9 mouse cellular contexts compared by ENCODE assay signal in the genomic region with DNA sequence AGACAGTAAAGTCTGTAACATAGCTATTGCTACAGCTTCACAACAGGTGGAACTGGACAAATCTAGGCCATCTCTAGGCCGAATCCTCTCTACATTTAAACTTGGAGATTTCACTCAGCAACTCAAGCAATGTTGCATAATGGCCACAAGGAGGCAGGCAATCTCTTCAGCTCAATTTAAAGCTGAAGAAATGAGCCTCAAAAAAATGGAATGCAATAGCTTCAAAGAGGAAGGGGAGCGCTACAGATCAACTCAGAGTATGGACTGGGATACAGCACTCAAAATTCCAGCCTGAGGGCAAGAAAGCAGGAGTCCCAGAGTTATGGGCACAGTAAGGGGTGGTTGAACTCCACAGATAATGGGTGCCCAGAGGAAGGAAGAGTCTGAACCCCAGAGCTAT. TPM values are rescaled to one million over a fixed set of nuclear protein-coding genes. Genes with fewer than 3 reads are reported as not detected.
A peak's percentile ranks its signal among the peaks of the same experiment; 100 is the strongest.
DNase-seq lines count a peak whose midpoint lies in the region; ATAC-seq lines count a peak whose summit lies in the region.
"Had no signal": no experiment of that assay in that cellular context is flagged by ENCODE, and none has a peak within 500 bp of the region (broad histone marks: within the 10 kb centered on the region; RNA-seq: fewer than 3 reads in every experiment).

No protein-coding gene starts in this region.

- peak; percentile 52 for DNase-seq in hindbrain, embryonic 11.5 days (ENCODE audit: low spot score)
- peak; percentile 37 for DNase-seq in CD4-positive helper T cell, adult 2 months (ENCODE audit: low read depth, low spot score)
- peak; percentile 50 for DNase-seq in adipocyte (ENCODE audit: low spot score)
- DNase-seq in lung, postnatal 25 days (ENCODE audit: low spot score): peak; percentile 41
- DNase-seq in layer of hippocampus, postnatal 25 days (ENCODE audit: extremely low spot score in 1 of 2, low spot score in 1 of 2): no peak
- DNase-seq in testis, postnatal 10 days (ENCODE audit: low spot score): no peak
- DNase-seq in heart, adult 9 months (ENCODE audit: low spot score in 2 of 2): no peak

- H3K4me2 ChIP-seq in hindbrain, embryonic 11.5 days (replicated peaks; ENCODE audit: low read depth, low read length): no peak overlapping the region
- H3K4me2 ChIP-seq in hindbrain, embryonic 13.5 days: no peak overlapping the region
- H3K4me2 ChIP-seq: heart, embryonic 15.5 days had no signal

- no peak for ATAC-seq in hindbrain, embryonic 11.5 days (ENCODE audit: low FRiP score)
- no peak for ATAC-seq in hindbrain, embryonic 13.5 days (ENCODE audit: low FRiP score)

- H3K27me3 ChIP-seq in hindbrain, embryonic 11.5 days (ENCODE audit: control insufficient read depth, insufficient read depth, low read length): no peaks in the 10 kb centered on the region
- H3K27me3 ChIP-seq in hindbrain, embryonic 13.5 days: no peaks in the 10 kb centered on the region
- H3K27me3 ChIP-seq: heart, embryonic 15.5 days had no signal

- no peaks in the 10 kb centered on the region for H3K36me3 ChIP-seq in hindbrain, embryonic 11.5 days (ENCODE audit: control insufficient read depth, insufficient read depth, low read length)
- H3K36me3 ChIP-seq in hindbrain, embryonic 13.5 days: no peaks in the 10 kb centered on the region
- H3K36me3 ChIP-seq: heart, embryonic 15.5 days had no signal

- no peaks in the 10 kb centered on the region for H3K9me3 ChIP-seq in hindbrain, embryonic 11.5 days (ENCODE audit: control insufficient read depth, low read length)
- no peaks in the 10 kb centered on the region for H3K9me3 ChIP-seq in hindbrain, embryonic 13.5 days
- H3K9me3 ChIP-seq: heart, embryonic 15.5 days had no signal

- H3K9ac ChIP-seq in hindbrain, embryonic 11.5 days (ENCODE audit: low read depth, low read length): no peak overlapping the region
- H3K9ac ChIP-seq in hindbrain, embryonic 13.5 days: no peak overlapping the region
- H3K9ac ChIP-seq: heart, embryonic 15.5 days had no signal

- no peak overlapping the region for H3K27ac ChIP-seq in hindbrain, embryonic 11.5 days (ENCODE audit: low read depth, low read length)
- H3K27ac ChIP-seq in hindbrain, embryonic 13.5 days: no peak overlapping the region
- H3K27ac ChIP-seq: heart, embryonic 15.5 days had no signal

- 45% methylated on average over 2 of the region's 2 CpGs for WGBS in hindbrain, embryonic 11.5 days
- WGBS in hindbrain, embryonic 13.5 days: 40% methylated on average over 2 of the region's 2 CpGs

- H3K4me1 ChIP-seq in hindbrain, embryonic 11.5 days (replicated peaks; ENCODE audit: control insufficient read depth, insufficient read depth, low read length): no peaks in the 10 kb centered on the region
- H3K4me1 ChIP-seq in hindbrain, embryonic 13.5 days (replicated peaks): no peaks in the 10 kb centered on the region
- H3K4me1 ChIP-seq: heart, embryonic 15.5 days had no signal

- no peak overlapping the region for H3K4me3 ChIP-seq in hindbrain, embryonic 11.5 days (ENCODE audit: low read depth, low read length)
- H3K4me3 ChIP-seq in hindbrain, embryonic 13.5 days: no peak overlapping the region
- H3K4me3 ChIP-seq: heart, embryonic 15.5 days had no signal

RNA-seq across cellular contexts. Expression of a gene that starts 11.3 kb away (rescaled TPM):
- 49.0 and 52.3 TPM in 2 replicates for polyA plus RNA-seq in hindbrain, embryonic 11.5 days (2014; fragmentation: Nextera tagmentation; extraction: Ambion mirVana)
- 62.6 and 63.7 TPM in 2 replicates for polyA plus RNA-seq in hindbrain, embryonic 13.5 days (2015; fragmentation: Nextera tagmentation; extraction: Ambion mirVana)
- total RNA-seq in layer of hippocampus, postnatal 25 days (2021): 10 to 100 TPM; 64.5 to 68.6 TPM

RNA-seq across cellular contexts. Expression of a gene that starts 11.5 kb away (rescaled TPM):
- polyA plus RNA-seq in hindbrain, embryonic 11.5 days (2014; fragmentation: Nextera tagmentation; extraction: Ambion mirVana): 42.1 and 46.9 TPM in 2 replicates
- 11.4 and 12.1 TPM in 2 replicates for polyA plus RNA-seq in hindbrain, embryonic 13.5 days (2015; fragmentation: Nextera tagmentation; extraction: Ambion mirVana)
- total RNA-seq in layer of hippocampus, postnatal 25 days (2021): under 1 TPM; 0.54 to 0.99 TPM

RNA-seq across cellular contexts. Expression of a gene that starts 16.1 kb away (rescaled TPM):
- 1.1 and 1.3 TPM in 2 replicates for polyA plus RNA-seq in hindbrain, embryonic 11.5 days (2014; fragmentation: Nextera tagmentation; extraction: Ambion mirVana)
- 1.7 and 1.9 TPM in 2 replicates for polyA plus RNA-seq in hindbrain, embryonic 13.5 days (2015; fragmentation: Nextera tagmentation; extraction: Ambion mirVana)
- total RNA-seq in layer of hippocampus, postnatal 25 days (2021): 10 to 100 TPM; 19.7 to 23.7 TPM

RNA-seq across cellular contexts. Expression of a gene that starts 32.4 kb away (rescaled TPM):
- polyA plus RNA-seq in hindbrain, embryonic 11.5 days (2014; fragmentation: Nextera tagmentation; extraction: Ambion mirVana): 0.17 TPM in 1 of 2 replicates, not detected in the other
- 0.19 and 0.22 TPM in 2 replicates for polyA plus RNA-seq in hindbrain, embryonic 13.5 days (2015; fragmentation: Nextera tagmentation; extraction: Ambion mirVana)
- total RNA-seq in layer of hippocampus, postnatal 25 days (2021): not detected

RNA-seq across cellular contexts. Expression of a gene that starts 38.2 kb away (rescaled TPM):
- polyA plus RNA-seq in hindbrain, embryonic 11.5 days (2014; fragmentation: Nextera tagmentation; extraction: Ambion mirVana): not detected in 2 replicates
- polyA plus RNA-seq in hindbrain, embryonic 13.5 days (2015; fragmentation: Nextera tagmentation; extraction: Ambion mirVana): not detected in 2 replicates
- total RNA-seq in layer of hippocampus, postnatal 25 days (2021): not detected
- polyA plus RNA-seq: heart, embryonic 15.5 days had no signal

Comparison
In these comparisons a context has a peak if more than half of its experiments do, and no peak if none do; other contexts are left out.
1. DNase-seq: peak in hindbrain, embryonic 11.5 days (single experiment), CD4-positive helper T cell, adult 2 months (single experiment), adipocyte (single experiment) and lung, postnatal 25 days (single experiment); none in layer of hippocampus, postnatal 25 days (0 of 2), testis, postnatal 10 days (single experiment) and heart, adult 9 months (0 of 2).